Mouse (Mus musculus) spleen, adult 2 months (tissue): ENCODE results near the gene Fanci.

ENCODE experiments used
- CTCF ChIP-seq: fragments of 200-500 bp; IDR thresholded peaks from 2 replicates; pipeline ENCODE4 v1.5.1; 2011; ENCODE audit warnings: mild to moderate bottlenecking, inconsistent platforms; ENCODE audit not compliant: insufficient read depth, insufficient read length, insufficient replicate concordance; ENCODE audit errors: extremely low read depth
- POLR2A ChIP-seq: fragments of 200-500 bp; IDR thresholded peaks from 2 replicates; pipeline ENCODE4 v1.6.1; 2011; ENCODE audit warnings: low read depth, low read length, inconsistent platforms

DNA sequence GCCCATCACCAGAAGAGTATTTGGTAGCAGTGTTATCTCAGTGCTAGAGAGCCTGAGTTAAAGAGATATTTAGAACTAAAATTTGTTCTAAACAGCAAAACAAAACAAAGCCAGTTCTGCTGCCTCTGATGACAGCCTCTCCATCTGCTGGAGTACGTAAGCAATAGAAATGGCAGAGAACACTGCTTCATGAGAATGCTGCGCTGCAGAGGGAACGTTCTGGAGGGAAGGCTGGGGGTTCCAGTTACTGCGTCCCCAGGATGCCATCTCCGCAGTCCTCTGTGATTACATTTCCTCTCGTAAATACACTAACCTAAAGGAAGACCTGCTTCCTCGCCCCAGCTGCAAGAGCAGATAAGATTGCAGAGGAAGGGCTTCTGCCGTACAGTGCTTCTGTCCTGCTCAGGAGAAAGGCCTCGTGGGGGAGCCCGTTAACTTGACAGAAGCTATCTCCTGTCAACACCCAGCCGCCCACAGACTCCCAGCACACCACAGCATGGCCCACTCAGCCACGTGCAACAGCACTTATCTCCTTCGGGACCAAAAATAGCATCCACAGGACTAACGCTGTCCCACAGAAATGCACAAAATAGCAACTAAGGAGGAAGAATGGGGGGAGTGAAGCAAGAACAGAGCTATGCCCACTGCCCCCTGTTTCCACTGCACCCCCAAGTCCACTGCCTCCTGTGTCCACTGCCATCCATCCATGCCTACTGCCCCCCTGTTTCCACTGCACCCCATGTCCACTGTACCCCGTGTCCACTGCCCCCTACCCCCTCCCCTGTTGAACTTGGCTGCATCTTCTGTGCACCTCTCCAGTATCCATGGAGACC lies 33.2 kb upstream of the Fanci start:
- TF ChIP-seq CTCF (no peak), POLR2A (no peak)
